Mouse (Mus musculus): ENCODE measurements around the gene Olfr1555-ps1. TPM values are rescaled to one million over a fixed set of nuclear protein-coding genes. Genes with fewer than 3 reads are reported as not detected.

Gene Olfr1555-ps1
- polyA plus RNA-seq, 1 experiment: not detected

GRCm38 (mm10) chr19:12116464-12116863 is 53.4 kb downstream of the Olfr1555-ps1 start:
- no peak overlapping the region for H3K27ac ChIP-seq (ENCODE audit: insufficient read depth, low read length)
- H3K4me3 ChIP-seq (replicated peaks; ENCODE audit: insufficient read depth, low read depth, low read length): no peak overlapping the region
- H3K4me1 ChIP-seq (ENCODE audit: control insufficient read depth, insufficient read depth, low read length): no peaks in the 10 kb centered on the region
- WGBS: 88% methylated on average over 3 of the region's 3 CpGs
- DNase-seq: no peak
- no peaks in the 10 kb centered on the region for H3K27me3 ChIP-seq (ENCODE audit: control insufficient read depth, insufficient read depth, low read length)
- TF ChIP-seq POLR2A (IDR thresholded peaks at IDR 0.05; ENCODE audit: borderline replicate concordance, insufficient read depth, low read length): no peak

DNA sequence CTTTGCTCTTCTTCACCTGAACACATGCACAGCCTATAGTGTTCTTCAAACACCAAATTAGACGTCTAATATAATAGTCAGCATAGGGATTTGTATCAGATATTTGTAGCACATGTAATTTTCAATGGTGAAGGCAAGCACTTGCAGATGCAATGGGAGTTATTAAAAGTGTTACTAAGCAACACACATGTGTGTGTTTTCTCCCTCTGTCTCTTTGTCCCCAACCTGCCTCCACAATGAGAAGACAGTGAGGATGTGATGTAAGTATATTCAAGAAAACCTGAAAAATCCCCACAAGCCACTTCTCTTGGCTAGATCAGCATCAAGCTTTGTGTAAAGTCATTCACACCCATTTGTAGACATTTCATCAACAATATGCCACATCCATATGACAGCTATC is 54.1 kb downstream of the Olfr1555-ps1 start, which contains the start of gene Olfr1428:
Gene Olfr1428 (minus strand): TSS at position 101 of the 400 bp plus-strand sequence.
- DNase-seq: no peak
- Histone ChIP-seq H3K4me3 (replicated peaks; ENCODE audit: insufficient read depth, low read depth, low read length) (no peak within 1 kb of the TSS), H3K27me3 (ENCODE audit: control insufficient read depth, insufficient read depth, low read length) (no peaks in the 10 kb centered on the region), H3K4me1 (ENCODE audit: control insufficient read depth, insufficient read depth, low read length) (no peaks in the 10 kb centered on the region), H3K27ac (ENCODE audit: insufficient read depth, low read length) (no peak within 1 kb of the TSS)
- TF ChIP-seq CTCF (IDR thresholded peaks at IDR 0.05; ENCODE audit: borderline replicate concordance, insufficient read depth, low read depth, low read length) (no peak), POLR2A (IDR thresholded peaks at IDR 0.05; ENCODE audit: borderline replicate concordance, insufficient read depth, low read length) (no peak)
- WGBS: 69% methylated on average over 1 of the region's 1 CpGs

Other genes starting within 250 kb of the Olfr1555-ps1 start
- gene Osbp, start 204.2 kb downstream of the Olfr1555-ps1 start, polyA plus RNA-seq (2012; rRNA removed): 38.9 and 39.9 TPM in 2 replicates
- gene Olfr1423, start 128.8 kb downstream of the Olfr1555-ps1 start, polyA plus RNA-seq (2012; rRNA removed): not detected in 2 replicates
- not detected in 2 replicates for gene Olfr1424, start 107.4 kb downstream of the Olfr1555-ps1 start, polyA plus RNA-seq (2012; rRNA removed)
- gene Olfr1425, start 92.4 kb downstream of the Olfr1555-ps1 start, polyA plus RNA-seq (2012; rRNA removed): not detected in 2 replicates
- not detected in 2 replicates for gene Olfr1426, start 78.1 kb downstream of the Olfr1555-ps1 start, polyA plus RNA-seq (2012; rRNA removed)
- gene Olfr1427, start 66.8 kb downstream of the Olfr1555-ps1 start, polyA plus RNA-seq (2012; rRNA removed): not detected in 2 replicates
- not detected in 2 replicates for gene Olfr1428, start 54.2 kb downstream of the Olfr1555-ps1 start, polyA plus RNA-seq (2012; rRNA removed)
- not detected in 2 replicates for gene Olfr76, start 46.9 kb downstream of the Olfr1555-ps1 start, polyA plus RNA-seq (2012; rRNA removed)
- gene Olfr1431, start 30.5 kb upstream of the Olfr1555-ps1 start, polyA plus RNA-seq (2012; rRNA removed): not detected in 2 replicates
- gene Olfr1432, start 62.5 kb upstream of the Olfr1555-ps1 start, polyA plus RNA-seq (2012; rRNA removed): not detected in 2 replicates
- gene Olfr262, start 71.5 kb upstream of the Olfr1555-ps1 start, polyA plus RNA-seq (2012; rRNA removed): not detected in 2 replicates
- gene Olfr235, start 90.9 kb upstream of the Olfr1555-ps1 start, polyA plus RNA-seq (2012; rRNA removed): 0.07 TPM in 1 of 2 replicates, not detected in the other
- not detected in 2 replicates for gene Olfr1434, start 109.7 kb upstream of the Olfr1555-ps1 start, polyA plus RNA-seq (2012; rRNA removed)
- not detected in 2 replicates for gene Olfr1436, start 129.0 kb upstream of the Olfr1555-ps1 start, polyA plus RNA-seq (2012; rRNA removed)
- not detected in 2 replicates for gene Olfr1437, start 155.0 kb upstream of the Olfr1555-ps1 start, polyA plus RNA-seq (2012; rRNA removed)
- gene Olfr1438-ps1, start 165.8 kb upstream of the Olfr1555-ps1 start, polyA plus RNA-seq (2012; rRNA removed): not detected in 2 replicates
- gene Olfr1440, start 217.2 kb upstream of the Olfr1555-ps1 start, polyA plus RNA-seq (2012; rRNA removed): not detected in 2 replicates
- gene Olfr1441, start 247.3 kb upstream of the Olfr1555-ps1 start, polyA plus RNA-seq (2012; rRNA removed): not detected in 2 replicates